Mouse (Mus musculus) embryonic fibroblast, embryonic 13.5 days (primary cell): ENCODE measurements at regions not wholly inside any gene's neighbourhood (a gene's known extent, or its start where the extent isn't known, plus 50 kb on each side); places are given as distances from the start of the nearest gene placed in this dataset.

Experiments
- CTCF ChIP-seq: IDR thresholded peaks from 2 replicates; pipeline ENCODE4 v1.5.1; 2011; ENCODE audit warnings: mild to moderate bottlenecking, control low read depth, low read length, moderate library complexity, borderline replicate concordance; ENCODE audit not compliant: insufficient read depth
- POLR2A ChIP-seq: IDR thresholded peaks from 2 replicates; pipeline ENCODE4 v1.6.1; 2011; ENCODE audit warnings: low read depth, mild to moderate bottlenecking, control low read depth, low read length, moderate library complexity

GRCm38 (mm10) chr3:80207022-80207421, 322.7 kb downstream of the Fam198b start:
- TF ChIP-seq CTCF (no peak), POLR2A (no peak)
